Mouse (Mus musculus) neural tube, embryonic 12.5 days (tissue): Measurements from ENCODE around the gene Spag7. TPM values are rescaled to one million over a fixed set of nuclear protein-coding genes. Genes with fewer than 3 reads are reported as not detected.

Experiments
- ATAC-seq: fragments of 200-750 bp; cut with Nextera tagmentation; 2 replicates; pipeline ENCODE4 v1.8.0; 2017; ENCODE audit warnings: low read depth, mild to moderate bottlenecking, moderate TSS enrichment, moderate library complexity; ENCODE audit not compliant: low FRiP score
- H3K27ac ChIP-seq: fragments of 300-500 bp; sonication (generic); 2 replicates; pipeline ENCODE4 v1.5.1; 2016
- H3K27me3 ChIP-seq: fragments of 300-500 bp; sonication (generic); replicated peaks from 2 replicates; pipeline ENCODE4 v1.6.1; 2016; ENCODE audit warnings: mild to moderate bottlenecking
- H3K36me3 ChIP-seq: fragments of 300-500 bp; sonication (generic); 2 replicates; pipeline ENCODE4 v1.6.1; 2016; ENCODE audit warnings: mild to moderate bottlenecking
- H3K4me1 ChIP-seq: fragments of 300-500 bp; sonication (generic); 2 replicates; pipeline ENCODE4 v1.6.1; 2016
- H3K4me2 ChIP-seq: fragments of 300-500 bp; sonication (generic); replicated peaks from 2 replicates; pipeline ENCODE4 v1.6.1; 2016; ENCODE audit warnings: mild to moderate bottlenecking
- H3K4me3 ChIP-seq: fragments of 300-500 bp; sonication (generic); 2 replicates; pipeline ENCODE4 v1.5.1; 2016
- H3K9ac ChIP-seq: fragments of 300-500 bp; sonication (generic); 2 replicates; pipeline ENCODE4 v1.6.1; 2016; ENCODE audit warnings: mild to moderate bottlenecking
- H3K9me3 ChIP-seq: fragments of 300-500 bp; sonication (generic); 2 replicates; pipeline ENCODE4 v1.6.1; 2016; ENCODE audit warnings: mild to moderate bottlenecking
- WGBS: fragments of 180-500 bp; shearing (Covaris S2); methylation state at CpG from one replicate; pipeline ENCODE4 v1.1.7; 2016; 5-methylcytosine and 5-hydroxymethylcytosine counted together
- microRNA-seq: library from miRNA; unstranded; fragments of <30 nt; microRNA quantifications from one replicate; pipeline ENCODE4, GENCODE M21; 2017
- polyA plus RNA-seq: library from polyadenylated mRNA; unstranded; fragments of >200 nt; fragmentation: Nextera tagmentation; extraction: Ambion mirVana; gene quantifications from 2 replicates; pipeline ENCODE4 v1.2.1, GENCODE M21; 2016

Gene Spag7
- polyA plus RNA-seq, 1 experiment from 2014 or later = 154 TPM

DNA sequence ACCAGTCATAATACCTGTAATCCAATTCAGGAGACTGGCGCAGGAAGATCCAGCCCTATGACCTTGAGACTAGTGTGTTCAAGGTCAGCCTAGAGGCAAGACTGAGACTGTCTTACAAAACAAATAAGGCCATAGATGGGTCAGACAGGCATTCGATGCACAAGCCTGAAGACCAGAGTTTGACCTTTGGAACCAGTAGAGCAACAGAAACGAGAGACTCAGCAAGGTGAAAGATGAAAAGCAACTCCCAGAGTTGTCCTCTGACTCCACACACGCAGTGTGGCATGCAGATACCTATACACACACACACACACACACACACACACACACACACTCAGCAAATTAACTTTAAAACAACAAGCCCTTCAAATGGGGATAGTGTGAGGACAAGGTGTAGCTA, 42.3 kb downstream of the Spag7 start:
- 79% methylated on average over 4 of the region's 4 CpGs for whole genome bisulfite sequencing

GRCm38 (mm10) chr11:70625473-70625872, 43.7 kb downstream of the Spag7 start:
- WGBS = 48% methylated on average over 4 of the region's 4 CpGs
- H3K36me3 ChIP-seq = no peaks in the 10 kb centered on the region
- H3K4me3 ChIP-seq = no peak overlapping the region
- H3K27me3 ChIP-seq = no peaks in the 10 kb centered on the region
- no peaks in the 10 kb centered on the region for H3K4me1 ChIP-seq
- H3K9ac ChIP-seq = no peak overlapping the region
- ATAC-seq = no peak
- H3K4me2 ChIP-seq = no peak overlapping the region
- no peak overlapping the region for H3K27ac ChIP-seq
- H3K9me3 ChIP-seq = no peaks in the 10 kb centered on the region

More for the DNA sequence above, 42.3 kb downstream of the Spag7 start:
- Histone ChIP-seq H3K27ac (no peak overlapping the region), H3K4me1 (no peaks in the 10 kb centered on the region), H3K4me3 (no peak overlapping the region), H3K36me3 (no peaks in the 10 kb centered on the region), H3K4me2 (no peak overlapping the region), H3K9ac (no peak overlapping the region), H3K27me3 (no peaks in the 10 kb centered on the region), H3K9me3 (no peaks in the 10 kb centered on the region)
- no peak for ATAC-seq

GRCm38 (mm10) chr11:70623053-70623742, 46.0 kb downstream of the Spag7 start:
- 84% methylated on average over 10 of the region's 10 CpGs for WGBS
- no peak overlapping the region for H3K4me3 ChIP-seq
- H3K4me1 ChIP-seq = no peaks in the 10 kb centered on the region
- no peaks in the 10 kb centered on the region for H3K27me3 ChIP-seq
- H3K9ac ChIP-seq = no peak overlapping the region
- no peak for ATAC-seq
- no peaks in the 10 kb centered on the region for H3K36me3 ChIP-seq
- no peak overlapping the region for H3K27ac ChIP-seq
- no peak overlapping the region for H3K4me2 ChIP-seq
- no peaks in the 10 kb centered on the region for H3K9me3 ChIP-seq

DNA sequence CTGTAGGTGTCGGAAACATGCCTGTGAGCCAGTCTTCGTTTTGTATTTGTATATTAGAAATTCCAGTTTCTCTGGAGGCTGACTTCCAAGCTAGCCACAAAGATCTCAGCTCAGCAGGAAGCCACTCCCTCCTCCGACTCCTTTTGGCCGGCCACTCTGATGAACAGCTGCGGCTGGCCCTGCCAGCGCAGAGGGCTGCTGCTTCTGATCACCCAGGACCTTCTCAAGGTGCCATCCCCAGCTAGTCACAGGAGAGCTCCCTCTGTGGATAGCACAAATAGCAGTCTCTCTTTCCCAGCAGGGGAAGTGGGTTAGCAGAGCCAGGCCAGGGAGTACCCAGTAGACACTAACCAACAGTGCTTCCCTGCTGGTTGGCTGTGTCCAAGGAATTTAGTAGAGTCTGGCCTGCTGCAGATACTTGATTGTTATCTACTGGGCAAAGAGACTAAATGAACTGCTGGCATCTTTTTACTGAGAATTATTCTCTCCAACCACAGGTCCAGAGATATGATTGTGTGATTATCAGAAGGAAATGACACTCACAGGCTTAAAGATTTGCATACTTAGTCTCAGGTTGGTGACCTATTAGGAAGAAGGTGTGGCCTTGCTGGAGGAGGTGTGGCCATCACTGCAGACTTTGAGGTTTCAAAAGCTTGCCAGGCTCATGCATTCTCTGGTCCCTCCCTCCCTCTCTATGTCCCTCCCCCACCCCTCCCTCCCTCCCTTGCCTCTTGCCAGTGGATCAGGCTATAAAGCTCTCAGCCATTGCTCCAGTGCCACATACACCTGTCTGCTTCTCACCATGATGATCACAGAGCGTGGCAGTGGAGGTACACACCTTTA, 47.0 kb downstream of the Spag7 start:
- WGBS = 44% methylated on average over 7 of the region's 7 CpGs
- no peaks in the 10 kb centered on the region for H3K36me3 ChIP-seq
- no peak overlapping the region for H3K9ac ChIP-seq
- no peaks in the 10 kb centered on the region for H3K4me1 ChIP-seq
- no peaks in the 10 kb centered on the region for H3K27me3 ChIP-seq
- ATAC-seq = no peak
- H3K27ac ChIP-seq = no peak overlapping the region
- no peak overlapping the region for H3K4me3 ChIP-seq
- H3K4me2 ChIP-seq = no peak overlapping the region
- H3K9me3 ChIP-seq = no peaks in the 10 kb centered on the region

DNA sequence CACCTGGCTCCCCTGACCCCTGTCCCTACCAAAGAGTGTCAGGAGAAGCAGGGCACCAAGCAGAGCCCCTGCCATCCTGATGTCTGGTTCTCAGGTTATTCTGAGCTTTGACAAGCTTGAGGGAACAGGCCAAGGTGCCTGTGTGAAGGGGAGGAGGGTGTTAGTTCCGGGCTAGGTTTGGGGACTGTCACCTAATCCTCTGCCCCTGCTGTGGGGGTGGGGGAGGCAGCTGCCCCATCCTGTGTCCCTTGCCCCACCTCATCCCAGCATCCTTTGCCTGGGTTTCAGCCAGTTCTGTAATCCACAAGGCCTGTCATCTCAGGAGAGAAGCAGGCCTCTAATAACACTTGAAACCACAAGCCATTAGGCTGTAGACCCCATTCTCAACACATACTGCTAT, 50.1 kb downstream of the Spag7 start, which contains the start of gene Chrne:
Chrne (minus strand) TSS at position 116 of the 400 bp plus-strand sequence.
- H3K36me3 ChIP-seq = no peaks in the 10 kb centered on the region
- peaks cover 7% of the 10 kb centered on the region for H3K4me1 ChIP-seq
- no peak within 1 kb of the TSS for H3K4me2 ChIP-seq
- no peak for ATAC-seq
- 65% methylated on average over 1 of the region's 1 CpGs for WGBS
- no peaks in the 10 kb centered on the region for H3K9me3 ChIP-seq
- H3K4me3 ChIP-seq = no peak within 1 kb of the TSS
- no peak within 1 kb of the TSS for H3K27ac ChIP-seq
- no peak within 1 kb of the TSS for H3K9ac ChIP-seq
- peaks cover 13% of the 10 kb centered on the region; the same call in 1 of the 2 replicates for H3K27me3 ChIP-seq

- Histone ChIP-seq H3K27me3 (peaks cover 13% of the 10 kb centered on the region; the same call in 1 of the 2 replicates), H3K27ac (no peak within 1 kb of the TSS), H3K4me3 (peak within 1 kb of the TSS; percentile 8; the same call in 1 of the 2 replicates), H3K36me3 (peaks cover 26% of the 10 kb centered on the region), H3K4me2 (peak within 1 kb of the TSS; percentile 58), H3K9ac (0 out of 2 replicates have a peak within 1 kb of the TSS, but pooled peaks have one; percentile 29), H3K9me3 (no peaks in the 10 kb centered on the region), H3K4me1 (peaks cover 7% of the 10 kb centered on the region)
- no peak for ATAC-seq
- WGBS = 15% methylated on average over 21 of the region's 21 CpGs
Measured at GRCm38 (mm10) chr11:70615516-70616093, 53.6 kb downstream of the Spag7 start, which contains the start of gene 4930544D05Rik. TSS of gene 4930544D05Rik (plus strand) at chr11:70615848.

DNA sequence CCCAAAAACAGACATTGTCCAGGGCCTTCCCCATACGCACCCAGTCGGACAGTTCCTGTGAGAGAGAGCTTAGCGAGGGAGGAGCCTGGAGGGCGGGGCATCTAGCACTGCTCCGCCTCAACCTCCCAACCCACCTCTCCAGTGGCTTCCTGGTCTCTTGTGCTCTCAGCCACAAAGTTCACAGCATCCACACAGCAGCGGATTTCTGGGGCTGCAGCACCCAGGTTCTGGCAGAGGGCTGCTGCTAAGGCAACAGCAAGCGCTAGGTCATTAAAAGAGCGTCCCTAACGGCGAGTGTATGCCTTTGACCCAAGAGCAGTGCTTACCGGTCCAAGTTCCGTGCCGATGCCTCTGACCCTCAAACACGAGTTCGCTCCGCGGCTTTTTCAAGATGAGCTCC, 54.1 kb downstream of the Spag7 start:
- peaks cover 7% of the 10 kb centered on the region for H3K4me1 ChIP-seq
- no peak overlapping the region for H3K27ac ChIP-seq
- 3% methylated on average over 17 of the region's 17 CpGs for WGBS
- peaks cover 13% of the 10 kb centered on the region; the same call in 1 of the 2 replicates for H3K27me3 ChIP-seq
- peak; percentile 50; the same call in 1 of the 2 replicates for ATAC-seq
- peaks cover 32% of the 10 kb centered on the region for H3K36me3 ChIP-seq
- peak overlapping the region; percentile 58 for H3K4me2 ChIP-seq
- H3K9me3 ChIP-seq = no peaks in the 10 kb centered on the region
- peak overlapping the region; percentile 8; the same call in 1 of the 2 replicates for H3K4me3 ChIP-seq
- H3K9ac ChIP-seq = 0 out of 2 replicates have a peak overlapping the region, but pooled peaks have one; percentile 29

Small RNAs within 50 kb of the gene (microRNA-seq; reads per million reads assigned to microRNA genes)
- not detected for gene Mir6925

Other genes with a start within 250 kb of the Spag7 start
- 36.0 and 36.4 TPM in 2 replicates for gene Arrb2, start 236.8 kb downstream of the Spag7 start, polyA plus RNA-seq
- 35.8 and 38.8 TPM in 2 replicates for gene Med11, start 217.5 kb downstream of the Spag7 start, polyA plus RNA-seq
- 0.34 and 0.63 TPM in 2 replicates for gene Zmynd15, start 210.0 kb downstream of the Spag7 start, polyA plus RNA-seq
- gene Cxcl16, start 209.4 kb downstream of the Spag7 start, polyA plus RNA-seq = 3.5 and 3.9 TPM in 2 replicates
- not detected in 2 replicates for gene Tm4sf5, start 164.2 kb downstream of the Spag7 start, polyA plus RNA-seq
- not detected in 2 replicates for gene Vmo1, start 154.8 kb downstream of the Spag7 start, polyA plus RNA-seq
- 0.22 and 0.42 TPM in 2 replicates for gene Gltpd2, start 150.2 kb downstream of the Spag7 start, polyA plus RNA-seq
- 779 and 832 TPM in 2 replicates for gene Psmb6, start 144.0 kb downstream of the Spag7 start, polyA plus RNA-seq
- not detected in 2 replicates for gene Gm40193, start 136.5 kb downstream of the Spag7 start, polyA plus RNA-seq
- 4.7 and 5.8 TPM in 2 replicates for gene Pld2, start 129.4 kb downstream of the Spag7 start, polyA plus RNA-seq
- 15.8 and 16.6 TPM in 2 replicates for gene Mink1, start 106.5 kb downstream of the Spag7 start, polyA plus RNA-seq
- gene 4930544D05Rik, start 53.6 kb downstream of the Spag7 start, polyA plus RNA-seq = not detected in 2 replicates
- not detected in 2 replicates for gene Chrne, start 50.2 kb downstream of the Spag7 start, polyA plus RNA-seq
- gene Gp1ba, start 30.3 kb downstream of the Spag7 start, polyA plus RNA-seq = 0.26 and 0.49 TPM in 2 replicates
- gene Rnf167, start 22.2 kb downstream of the Spag7 start, polyA plus RNA-seq = 91.0 and 101 TPM in 2 replicates
- 152 TPM in 2 replicates for gene Slc25a11, start 21.9 kb downstream of the Spag7 start, polyA plus RNA-seq
- 1,155 and 1,157 TPM in 2 replicates for gene Pfn1, start 14.8 kb downstream of the Spag7 start, polyA plus RNA-seq
- gene Eno3, start 12.2 kb downstream of the Spag7 start, polyA plus RNA-seq = 19.3 and 20.1 TPM in 2 replicates
- gene Camta2, start 18.7 kb upstream of the Spag7 start, polyA plus RNA-seq = 15.2 and 16.7 TPM in 2 replicates
- gene Inca1, start 30.7 kb upstream of the Spag7 start, polyA plus RNA-seq = 0.71 and 0.86 TPM in 2 replicates
- 2.3 and 2.8 TPM in 2 replicates for gene Kif1c, start 31.1 kb upstream of the Spag7 start, polyA plus RNA-seq
- 10.9 and 12.4 TPM in 2 replicates for gene Zfp3, start 94.8 kb upstream of the Spag7 start, polyA plus RNA-seq
- gene Scimp, start 143.2 kb upstream of the Spag7 start, polyA plus RNA-seq = not detected in 2 replicates
- 58.7 and 62.1 TPM in 2 replicates for gene Rabep1, start 175.4 kb upstream of the Spag7 start, polyA plus RNA-seq